In genomic region chrX:52503857-52504256, GRCm38 (mm10) we compare ENCODE assay signal across 26 mouse cellular contexts.
DNase-seq lines count a peak whose midpoint lies in the region; ATAC-seq and TF ChIP-seq lines count a peak whose summit lies in the region.
"Had no signal": no experiment of that assay in that cellular context is flagged by ENCODE, and none has a peak within 500 bp of the region (broad histone marks: within the 10 kb centered on the region; RNA-seq: fewer than 3 reads in every experiment).

No protein-coding gene starts in this region.

- no peak overlapping the region for H3K9ac ChIP-seq in embryonic facial prominence, embryonic 14.5 days (ENCODE audit: low read depth, low read length)
- H3K9ac ChIP-seq in heart, embryonic 16.5 days (ENCODE audit: low read length): no peak overlapping the region
- no peak overlapping the region for H3K9ac ChIP-seq in lung, postnatal 0 days (replicated peaks; ENCODE audit: low read depth)
- H3K9ac ChIP-seq: embryonic facial prominence, embryonic 15.5 days; forebrain, postnatal 0 days; heart, embryonic 12.5 days; hindbrain, embryonic 12.5 days; hindbrain, embryonic 15.5 days had no signal

- H3K27ac ChIP-seq in embryonic facial prominence, embryonic 14.5 days (replicated peaks; ENCODE audit: low read depth, low read length): no peak overlapping the region
- H3K27ac ChIP-seq in embryonic facial prominence, embryonic 10.5 days (replicated peaks): no peak overlapping the region
- H3K27ac ChIP-seq in heart, embryonic 16.5 days (ENCODE audit: low read length): peak overlapping the region; percentile 51; the same call in 1 of the 2 replicates
- no peak overlapping the region for H3K27ac ChIP-seq in heart, embryonic 10.5 days
- H3K27ac ChIP-seq in lung, postnatal 0 days (ENCODE audit: low read length): no peak overlapping the region
- H3K27ac ChIP-seq: embryonic facial prominence, embryonic 15.5 days; gastrocnemius, adult 2 months; hindbrain, embryonic 12.5 days; hindbrain, embryonic 15.5 days had no signal

- H3K36me3 ChIP-seq in embryonic facial prominence, embryonic 14.5 days (ENCODE audit: control insufficient read depth, insufficient read depth, low read length): no peaks in the 10 kb centered on the region
- no peaks in the 10 kb centered on the region for H3K36me3 ChIP-seq in embryonic facial prominence, embryonic 10.5 days (replicated peaks)
- H3K36me3 ChIP-seq in heart, embryonic 16.5 days (ENCODE audit: control insufficient read depth, insufficient read depth): no peaks in the 10 kb centered on the region
- H3K36me3 ChIP-seq in heart, embryonic 10.5 days: no peaks in the 10 kb centered on the region
- no peaks in the 10 kb centered on the region for H3K36me3 ChIP-seq in lung, postnatal 0 days (ENCODE audit: insufficient read depth, low read length)
- H3K36me3 ChIP-seq: embryonic facial prominence, embryonic 15.5 days; heart, embryonic 12.5 days; hindbrain, embryonic 12.5 days; hindbrain, embryonic 15.5 days had no signal

- 59% methylated on average over 3 of the region's 3 CpGs for WGBS in embryonic facial prominence, embryonic 14.5 days
- 84% methylated on average over 3 of the region's 3 CpGs for WGBS in embryonic facial prominence, embryonic 10.5 days
- 21% methylated on average over 3 of the region's 3 CpGs for WGBS in heart, embryonic 16.5 days
- 63% methylated on average over 3 of the region's 3 CpGs for WGBS in heart, embryonic 10.5 days
- WGBS in lung, postnatal 0 days: 20% methylated on average over 3 of the region's 3 CpGs

- TF ChIP-seq EP300 in lung, postnatal 0 days (IDR thresholded peaks at IDR 0.05): no peak

- H3K4me1 ChIP-seq in embryonic facial prominence, embryonic 14.5 days (ENCODE audit: control insufficient read depth, insufficient read depth, low read length): no peaks in the 10 kb centered on the region
- no peaks in the 10 kb centered on the region for H3K4me1 ChIP-seq in embryonic facial prominence, embryonic 10.5 days
- peaks cover 3% of the 10 kb centered on the region; the same call in 1 of the 2 replicates for H3K4me1 ChIP-seq in heart, embryonic 16.5 days (ENCODE audit: control insufficient read depth, insufficient read depth, low read length)
- H3K4me1 ChIP-seq in heart, embryonic 10.5 days: no peaks in the 10 kb centered on the region
- H3K4me1 ChIP-seq in lung, postnatal 0 days (ENCODE audit: insufficient read depth, low read depth, low read length): no peaks in the 10 kb centered on the region
- H3K4me1 ChIP-seq: embryonic facial prominence, embryonic 15.5 days; hindbrain, embryonic 12.5 days; hindbrain, embryonic 15.5 days had no signal

- no peak overlapping the region for H3K4me2 ChIP-seq in embryonic facial prominence, embryonic 14.5 days (ENCODE audit: low read depth, low read length)
- no peak overlapping the region for H3K4me2 ChIP-seq in heart, embryonic 16.5 days (ENCODE audit: low read depth, low read length)
- no peak overlapping the region for H3K4me2 ChIP-seq in lung, postnatal 0 days (replicated peaks; ENCODE audit: low read depth, low read length)
- H3K4me2 ChIP-seq: embryonic facial prominence, embryonic 15.5 days; heart, embryonic 12.5 days; hindbrain, embryonic 12.5 days; hindbrain, embryonic 15.5 days had no signal

- no peak for TF ChIP-seq CTCF in lung, postnatal 0 days (IDR thresholded peaks at IDR 0.05)

- no peak overlapping the region for H3K4me3 ChIP-seq in embryonic facial prominence, embryonic 14.5 days (ENCODE audit: low read depth, low read length)
- no peak overlapping the region for H3K4me3 ChIP-seq in embryonic facial prominence, embryonic 10.5 days
- no peak overlapping the region for H3K4me3 ChIP-seq in heart, embryonic 16.5 days (ENCODE audit: low read length)
- no peak overlapping the region for H3K4me3 ChIP-seq in heart, embryonic 10.5 days
- H3K4me3 ChIP-seq in lung, postnatal 0 days (ENCODE audit: low read depth, low read length): no peak overlapping the region
- H3K4me3 ChIP-seq: embryonic facial prominence, embryonic 15.5 days; gastrocnemius, adult 2 months; heart, embryonic 12.5 days; hindbrain, embryonic 12.5 days; hindbrain, embryonic 15.5 days had no signal

- peaks cover 4% of the 10 kb centered on the region; the same call in 1 of the 2 replicates for H3K27me3 ChIP-seq in embryonic facial prominence, embryonic 14.5 days (replicated peaks; ENCODE audit: control insufficient read depth, insufficient read depth, low read length)
- H3K27me3 ChIP-seq in embryonic facial prominence, embryonic 10.5 days (replicated peaks; ENCODE audit: low read depth, poor library complexity, severe bottlenecking): peaks cover 13% of the 10 kb centered on the region
- no peaks in the 10 kb centered on the region for H3K27me3 ChIP-seq in heart, embryonic 16.5 days (ENCODE audit: control insufficient read depth, insufficient read depth, low read length)
- H3K27me3 ChIP-seq in heart, embryonic 10.5 days (ENCODE audit: insufficient read depth, poor library complexity, severe bottlenecking): no peaks in the 10 kb centered on the region
- H3K27me3 ChIP-seq in lung, postnatal 0 days (replicated peaks; ENCODE audit: insufficient read depth, low read length): no peaks in the 10 kb centered on the region
- H3K27me3 ChIP-seq: heart, embryonic 12.5 days; hindbrain, embryonic 12.5 days; hindbrain, embryonic 15.5 days had no signal

- DNase-seq in embryonic facial prominence, embryonic 14.5 days (ENCODE audit: low spot score): peak; percentile 39
- no peak for DNase-seq in embryonic facial prominence, embryonic 10.5 days (ENCODE audit: low spot score)
- DNase-seq in heart, embryonic 10.5 days (ENCODE audit: low spot score): no peak
- peak; percentile 4 to 10 for DNase-seq in kidney, postnatal 4 days
- DNase-seq in kidney, adult 9 months: no peak
- DNase-seq in lung, postnatal 0 days (ENCODE audit: low spot score): peak; percentile 9
- no peak for DNase-seq in lung, postnatal 36 days
- DNase-seq: adrenal gland, adult 8-10 months; adrenal gland, postnatal 25 days; cerebellum, adult 11-12 months; cerebellum, adult 8-10 months; cerebellum, postnatal 10 days; cerebellum, postnatal 36 days; embryo, embryonic 11 days; forebrain, postnatal 0 days; gastrocnemius, adult 2 months; gastrocnemius, postnatal 14 days; heart, adult 11 months; heart, postnatal 14 days had no signal

- H3K9me3 ChIP-seq in embryonic facial prominence, embryonic 14.5 days (ENCODE audit: control insufficient read depth, low read length): no peaks in the 10 kb centered on the region
- H3K9me3 ChIP-seq in embryonic facial prominence, embryonic 10.5 days: no peaks in the 10 kb centered on the region
- H3K9me3 ChIP-seq in heart, embryonic 16.5 days (replicated peaks; ENCODE audit: control insufficient read depth, low read length): no peaks in the 10 kb centered on the region
- no peaks in the 10 kb centered on the region for H3K9me3 ChIP-seq in heart, embryonic 10.5 days
- no peaks in the 10 kb centered on the region for H3K9me3 ChIP-seq in lung, postnatal 0 days (ENCODE audit: low read length)
- H3K9me3 ChIP-seq: embryonic facial prominence, embryonic 15.5 days; heart, embryonic 12.5 days; hindbrain, embryonic 12.5 days; hindbrain, embryonic 15.5 days had no signal

- ATAC-seq in embryonic facial prominence, embryonic 14.5 days (ENCODE audit: low read depth): no peak
- ATAC-seq in heart, embryonic 16.5 days (replicated peaks; ENCODE audit: extremely low read depth, insufficient read depth, low FRiP score): no peak; the same call in 1 of the 2 replicates
- ATAC-seq in lung, postnatal 0 days: no peak
- ATAC-seq: activated CD4-positive, CD25-positive, alpha-beta regulatory T cell, adult 4 months; forebrain, embryonic 14.5 days; forebrain, postnatal 0 days had no signal

Comparison
In these comparisons a context has a peak if more than half of its experiments do, and no peak if none do; other contexts are left out.
1. DNase-seq: peak in embryonic facial prominence, embryonic 14.5 days (single experiment), kidney, postnatal 4 days (2 of 2) and lung, postnatal 0 days (single experiment); none in embryonic facial prominence, embryonic 10.5 days (single experiment), heart, embryonic 10.5 days (single experiment), kidney, adult 9 months (single experiment) and lung, postnatal 36 days (single experiment).